Mouse (Mus musculus) hindbrain, embryonic 13.5 days (tissue): ENCODE results near the gene Psmb1. TPM values are rescaled to one million over a fixed set of nuclear protein-coding genes. Genes with fewer than 3 reads are reported as not detected.
A peak's percentile ranks its signal among the peaks of the same experiment; 100 is the strongest.

Source experiments
- ATAC-seq: fragments of 200-750 bp; cut with Nextera tagmentation; 2 replicates; pipeline ENCODE4 v1.8.0; 2017; ENCODE audit warnings: moderate TSS enrichment; ENCODE audit not compliant: low FRiP score
- H3K27ac ChIP-seq: fragments of 300-500 bp; sonication (generic); 2 replicates; pipeline ENCODE4 v1.5.1; 2015; ENCODE audit warnings: inconsistent platforms, mild to moderate bottlenecking, moderate library complexity
- H3K27me3 ChIP-seq: fragments of 300-500 bp; sonication (generic); 2 replicates; pipeline ENCODE4 v1.6.1; 2015; ENCODE audit warnings: mild to moderate bottlenecking, inconsistent platforms
- H3K36me3 ChIP-seq: fragments of 300-500 bp; sonication (generic); 2 replicates; pipeline ENCODE4 v1.6.1; 2015; ENCODE audit warnings: mild to moderate bottlenecking, inconsistent platforms
- H3K4me1 ChIP-seq: fragments of 300-500 bp; sonication (generic); replicated peaks from 2 replicates; pipeline ENCODE4 v1.6.1; 2015; ENCODE audit warnings: inconsistent platforms
- H3K4me2 ChIP-seq: fragments of 300-500 bp; sonication (generic); 2 replicates; pipeline ENCODE4 v1.6.1; 2015; ENCODE audit warnings: inconsistent platforms, mild to moderate bottlenecking, moderate library complexity
- H3K4me3 ChIP-seq: fragments of 300-500 bp; sonication (generic); 2 replicates; pipeline ENCODE4 v1.5.1; 2015; ENCODE audit warnings: mild to moderate bottlenecking, inconsistent platforms
- H3K9ac ChIP-seq: fragments of 300-500 bp; sonication (generic); 2 replicates; pipeline ENCODE4 v1.6.1; 2015; ENCODE audit warnings: mild to moderate bottlenecking, inconsistent platforms
- H3K9me3 ChIP-seq: fragments of 300-500 bp; sonication (generic); 2 replicates; pipeline ENCODE4 v1.6.1; 2016; ENCODE audit warnings: inconsistent platforms
- WGBS: fragments of 180-500 bp; shearing (Covaris S2); methylation state at CpG from one replicate; pipeline ENCODE4 v1.1.7; 2015; 5-methylcytosine and 5-hydroxymethylcytosine counted together
- polyA plus RNA-seq: library from polyadenylated mRNA; unstranded; fragments of >200 nt; fragmentation: Nextera tagmentation; extraction: Ambion mirVana; gene quantifications from 2 replicates; pipeline ENCODE4 v1.2.1, GENCODE M21; 2015

Gene Psmb1
- polyA plus RNA-seq, 1 experiment from 2014 or later = 265 TPM

- no peak overlapping the region for H3K4me3 ChIP-seq
- H3K27ac ChIP-seq = no peak overlapping the region
- no peaks in the 10 kb centered on the region for H3K9me3 ChIP-seq
- no peak for ATAC-seq
- H3K4me1 ChIP-seq = no peaks in the 10 kb centered on the region
- H3K4me2 ChIP-seq = no peak overlapping the region
- peaks cover 91% of the 10 kb centered on the region for H3K36me3 ChIP-seq
- WGBS = 94% methylated on average over 1 of the region's 1 CpGs
- H3K9ac ChIP-seq = no peak overlapping the region
- H3K27me3 ChIP-seq = no peaks in the 10 kb centered on the region
Observed at GRCm38 (mm10) chr17:15518766-15519165, 19.2 kb upstream of the Psmb1 start.

GRCm38 (mm10) chr17:15518186-15518585, 18.6 kb upstream of the Psmb1 start:
- Histone ChIP-seq H3K4me2 (no peak overlapping the region), H3K4me1 (no peaks in the 10 kb centered on the region), H3K27me3 (no peaks in the 10 kb centered on the region), H3K36me3 (peaks cover 93% of the 10 kb centered on the region), H3K4me3 (no peak overlapping the region), H3K9me3 (no peaks in the 10 kb centered on the region), H3K9ac (no peak overlapping the region), H3K27ac (no peak overlapping the region)
- ATAC-seq = no peak
- WGBS = 97% methylated on average over 5 of the region's 5 CpGs

- Histone ChIP-seq H3K36me3 (peaks cover 93% of the 10 kb centered on the region), H3K4me1 (no peaks in the 10 kb centered on the region), H3K27ac (no peak overlapping the region), H3K4me3 (no peak overlapping the region), H3K9ac (no peak overlapping the region), H3K4me2 (no peak overlapping the region), H3K27me3 (no peaks in the 10 kb centered on the region), H3K9me3 (no peaks in the 10 kb centered on the region)
- WGBS = 79% methylated on average over 5 of the region's 5 CpGs
- ATAC-seq = no peak
Observed at GRCm38 (mm10) chr17:15517776-15518175, 18.2 kb upstream of the Psmb1 start.

- WGBS = 89% methylated on average over 2 of the region's 2 CpGs
- H3K9ac ChIP-seq = no peak overlapping the region
- H3K4me1 ChIP-seq = no peaks in the 10 kb centered on the region
- no peak overlapping the region for H3K27ac ChIP-seq
- H3K4me3 ChIP-seq = no peak overlapping the region
- ATAC-seq = no peak
- peaks cover 96% of the 10 kb centered on the region for H3K36me3 ChIP-seq
- H3K4me2 ChIP-seq = no peak overlapping the region
- H3K9me3 ChIP-seq = no peaks in the 10 kb centered on the region
- no peaks in the 10 kb centered on the region for H3K27me3 ChIP-seq
Observed at GRCm38 (mm10) chr17:15510694-15511093, 11.1 kb upstream of the Psmb1 start.

- Histone ChIP-seq H3K4me1 (peaks cover 42% of the 10 kb centered on the region), H3K27ac (peak overlapping the region; percentile 96), H3K9me3 (no peaks in the 10 kb centered on the region), H3K36me3 (peaks cover 18% of the 10 kb centered on the region), H3K4me3 (peak overlapping the region; percentile 95), H3K4me2 (peak overlapping the region; percentile 93), H3K9ac (peak overlapping the region; percentile 86), H3K27me3 (no peaks in the 10 kb centered on the region)
- 43% methylated on average over 7 of the region's 7 CpGs for WGBS
- ATAC-seq = no peak
Observed at GRCm38 (mm10) chr17:15498753-15499113, 818 bp downstream of the Psmb1 start.

- H3K9ac ChIP-seq = peak overlapping the region; percentile 86
- no peaks in the 10 kb centered on the region for H3K27me3 ChIP-seq
- under 1% methylated on average over 50 of the region's 50 CpGs for WGBS
- peak; percentile 95 for ATAC-seq
- peak overlapping the region; percentile 95 for H3K4me3 ChIP-seq
- H3K4me2 ChIP-seq = peak overlapping the region; percentile 93
- H3K4me1 ChIP-seq = peaks cover 42% of the 10 kb centered on the region
- H3K9me3 ChIP-seq = no peaks in the 10 kb centered on the region
- H3K36me3 ChIP-seq = peaks cover 22% of the 10 kb centered on the region
- H3K27ac ChIP-seq = peak overlapping the region; percentile 96
Observed at GRCm38 (mm10) chr17:15497882-15498752, 1.4 kb downstream of the Psmb1 start.

GRCm38 (mm10) chr17:15490542-15490941, 9.0 kb downstream of the Psmb1 start:
- Histone ChIP-seq H3K36me3 (peaks cover 56% of the 10 kb centered on the region), H3K4me3 (no peak overlapping the region), H3K9ac (no peak overlapping the region), H3K27ac (no peak overlapping the region), H3K4me2 (no peak overlapping the region), H3K4me1 (peaks cover 6% of the 10 kb centered on the region), H3K9me3 (no peaks in the 10 kb centered on the region), H3K27me3 (no peaks in the 10 kb centered on the region)
- ATAC-seq = no peak
- 92% methylated on average over 7 of the region's 7 CpGs for WGBS

- no peak overlapping the region for H3K4me3 ChIP-seq
- H3K27ac ChIP-seq = no peak overlapping the region
- H3K4me2 ChIP-seq = no peak overlapping the region
- H3K4me1 ChIP-seq = no peaks in the 10 kb centered on the region
- 94% methylated on average over 4 of the region's 4 CpGs for WGBS
- peaks cover 75% of the 10 kb centered on the region for H3K36me3 ChIP-seq
- no peaks in the 10 kb centered on the region for H3K9me3 ChIP-seq
- H3K9ac ChIP-seq = no peak overlapping the region
- H3K27me3 ChIP-seq = no peaks in the 10 kb centered on the region
- no peak for ATAC-seq
Observed at GRCm38 (mm10) chr17:15472671-15473070, 26.9 kb downstream of the Psmb1 start.

- Histone ChIP-seq H3K27ac (no peak overlapping the region), H3K4me1 (no peaks in the 10 kb centered on the region), H3K4me2 (no peak overlapping the region), H3K4me3 (no peak overlapping the region), H3K36me3 (peaks cover 27% of the 10 kb centered on the region), H3K27me3 (no peaks in the 10 kb centered on the region), H3K9ac (no peak overlapping the region), H3K9me3 (no peaks in the 10 kb centered on the region)
- ATAC-seq = no peak
- WGBS = 22% methylated on average over 5 of the region's 5 CpGs
Observed at GRCm38 (mm10) chr17:15467669-15468068, 31.9 kb downstream of the Psmb1 start.

GRCm38 (mm10) chr17:15461921-15462495, 37.5 kb downstream of the Psmb1 start:
- Histone ChIP-seq H3K4me3 (no peak overlapping the region), H3K9me3 (no peaks in the 10 kb centered on the region), H3K27me3 (no peaks in the 10 kb centered on the region), H3K4me1 (no peaks in the 10 kb centered on the region), H3K27ac (no peak overlapping the region), H3K9ac (no peak overlapping the region), H3K36me3 (peaks cover 10% of the 10 kb centered on the region), H3K4me2 (no peak overlapping the region)
- WGBS = 92% methylated on average over 6 of the region's 6 CpGs
- ATAC-seq = no peak

GRCm38 (mm10) chr17:15459761-15460160, 39.8 kb downstream of the Psmb1 start:
- Histone ChIP-seq H3K27ac (no peak overlapping the region), H3K36me3 (peaks cover 10% of the 10 kb centered on the region), H3K4me2 (no peak overlapping the region), H3K4me1 (no peaks in the 10 kb centered on the region), H3K9me3 (no peaks in the 10 kb centered on the region), H3K27me3 (no peaks in the 10 kb centered on the region), H3K4me3 (no peak overlapping the region), H3K9ac (no peak overlapping the region)
- no peak for ATAC-seq
- WGBS = 87% methylated on average over 4 of the region's 4 CpGs

GRCm38 (mm10) chr17:15456595-15456994, 43.0 kb downstream of the Psmb1 start:
- Histone ChIP-seq H3K9ac (no peak overlapping the region), H3K9me3 (no peaks in the 10 kb centered on the region), H3K27ac (no peak overlapping the region), H3K27me3 (no peaks in the 10 kb centered on the region), H3K36me3 (peaks cover 3% of the 10 kb centered on the region), H3K4me3 (no peak overlapping the region), H3K4me2 (no peak overlapping the region), H3K4me1 (no peaks in the 10 kb centered on the region)
- 93% methylated on average over 2 of the region's 2 CpGs for WGBS
- ATAC-seq = no peak

GRCm38 (mm10) chr17:15455203-15455602, 44.3 kb downstream of the Psmb1 start:
- Histone ChIP-seq H3K36me3 (no peaks in the 10 kb centered on the region), H3K4me1 (no peaks in the 10 kb centered on the region), H3K4me3 (no peak overlapping the region), H3K27ac (no peak overlapping the region), H3K9ac (no peak overlapping the region), H3K4me2 (no peak overlapping the region), H3K27me3 (no peaks in the 10 kb centered on the region), H3K9me3 (no peaks in the 10 kb centered on the region)
- WGBS = 89% methylated on average over 4 of the region's 4 CpGs
- ATAC-seq = no peak
